Mouse (Mus musculus) E14TG2a.4 (cell line): ENCODE results near the gene Lgals7.

Experiments
- CTCF ChIP-seq: conservative IDR thresholded peaks from 2 replicates; pipeline ENCODE4 v1.5.1; 2014; ENCODE audit warnings: low read length
- NANOG ChIP-seq: IDR thresholded peaks from 2 replicates; pipeline ENCODE4 v1.6.1; 2014; ENCODE audit warnings: borderline replicate concordance, low read length, mixed read lengths
- POU5F1 ChIP-seq: IDR thresholded peaks from 2 replicates; pipeline ENCODE4 v1.6.1; 2014; ENCODE audit warnings: low read length, borderline replicate concordance

DNA sequence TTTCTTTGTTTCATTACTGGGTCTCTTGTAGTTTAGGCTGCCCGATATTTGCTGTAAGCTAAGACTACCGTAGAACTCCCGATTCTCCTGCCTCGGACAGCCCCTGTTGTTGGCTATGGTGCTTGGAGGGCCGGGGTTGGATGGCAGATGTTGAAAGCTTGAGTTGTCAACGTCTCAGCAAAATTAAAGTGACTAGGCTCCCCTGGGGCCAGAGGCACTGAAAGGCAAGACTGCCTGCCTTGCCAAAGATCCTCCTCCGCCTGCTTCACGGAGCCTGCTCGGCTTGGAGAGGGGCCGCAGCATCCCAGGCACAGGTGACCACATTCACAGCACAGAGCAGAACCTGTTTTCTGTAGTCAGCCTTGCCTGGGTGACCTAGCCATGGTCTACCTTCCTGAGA, 16.9 kb downstream of the Lgals7 start:
- TF ChIP-seq CTCF = no peak
- TF ChIP-seq NANOG = no peak
- TF ChIP-seq POU5F1 = no peak
